Mouse (Mus musculus) kidney, postnatal 25 days (tissue): ENCODE measurements at regions not wholly inside any gene's neighbourhood (a gene's known extent, or its start where the extent isn't known, plus 50 kb on each side); places are given as distances from the start of the nearest gene placed in this dataset.
A peak's percentile ranks its signal among the peaks of the same experiment; 100 is the strongest.

Experiments
- DNase-seq, 2 experiments: peaks; one replicate each; pipeline ENCODE4 v3.0.0; 2021; ENCODE audit warnings: mixed read lengths in 2 of 2

DNA sequence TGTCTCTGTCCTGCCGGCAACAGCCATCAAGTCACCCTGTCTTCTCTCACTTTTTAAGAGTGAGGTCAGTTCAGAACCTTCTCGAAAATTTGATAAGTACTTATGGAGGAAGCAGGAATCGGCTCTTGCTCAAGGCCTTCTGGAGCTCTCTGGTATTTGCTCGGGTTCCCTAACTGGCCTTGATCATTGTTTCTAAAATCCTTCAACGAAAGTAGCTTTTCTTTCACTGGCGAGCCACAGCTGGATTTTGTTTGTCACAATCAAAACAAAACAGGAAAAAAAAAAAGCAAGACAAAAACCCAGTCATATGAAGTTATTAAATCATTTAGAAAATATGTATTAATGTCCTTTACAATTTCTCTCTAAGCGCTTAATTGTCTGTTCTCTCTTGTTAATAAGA lies 156.6 kb upstream of the Tex13c2 start:
- DNase-seq = no peak

DNA sequence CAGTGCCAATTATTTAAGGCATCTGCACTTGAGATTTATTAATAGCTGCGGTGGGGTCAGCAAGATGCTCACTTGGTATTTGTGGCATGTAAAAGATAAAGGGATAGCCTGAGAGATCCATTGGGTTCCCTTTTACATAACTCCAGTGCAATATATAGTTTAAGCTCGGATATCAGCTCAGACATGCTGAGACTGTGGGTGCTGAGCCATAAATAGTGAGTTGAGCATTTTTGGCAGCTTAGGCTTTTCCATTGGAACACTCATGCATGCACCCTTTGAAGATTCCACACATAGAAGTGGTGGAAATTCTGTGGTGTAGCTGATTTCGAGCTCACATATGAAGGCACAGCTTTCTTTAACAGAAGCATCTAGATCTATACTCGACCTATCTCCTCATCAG lies 155.9 kb upstream of the Tex13c2 start:
- no peak for DNase-seq

DNA sequence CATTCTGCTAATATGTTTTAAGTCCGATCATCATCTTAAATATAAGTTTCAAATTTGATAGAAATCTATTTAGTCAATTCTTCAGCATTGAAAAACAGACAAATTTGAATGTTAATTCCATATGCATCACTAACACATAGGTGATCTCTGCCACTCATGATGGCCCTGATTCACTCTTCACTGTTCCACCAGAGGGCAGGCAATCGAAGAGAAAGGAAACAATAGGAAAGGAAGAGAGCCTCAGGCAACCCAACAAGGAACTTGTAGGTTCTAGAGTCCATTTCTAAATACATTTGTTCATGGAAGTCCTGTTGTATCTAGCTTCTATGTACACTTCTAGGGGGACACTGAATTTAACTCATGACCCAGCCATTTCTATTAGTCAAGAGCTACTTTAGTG lies 154.7 kb upstream of the Tex13c2 start:
- DNase-seq = no peak

DNA sequence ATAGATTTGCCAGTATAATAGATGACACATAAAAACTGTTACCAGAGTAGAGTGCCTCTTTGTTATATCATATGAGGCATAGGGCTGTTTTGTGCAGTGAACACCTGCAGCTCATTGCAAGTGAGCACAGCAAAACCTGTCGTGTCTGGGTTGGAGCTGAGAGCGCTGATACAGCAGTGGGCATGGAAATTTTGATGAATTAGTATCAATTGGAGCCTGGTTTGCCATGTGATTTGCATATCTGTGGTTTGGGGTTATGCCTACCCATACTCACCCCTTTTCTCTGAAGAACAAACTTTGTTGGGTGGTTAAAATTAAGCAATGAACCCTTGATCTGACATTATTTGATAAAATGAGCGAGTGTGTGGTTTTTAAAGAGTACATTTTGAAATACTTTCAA lies 152.7 kb upstream of the Tex13c2 start:
- DNase-seq = no peak

DNA sequence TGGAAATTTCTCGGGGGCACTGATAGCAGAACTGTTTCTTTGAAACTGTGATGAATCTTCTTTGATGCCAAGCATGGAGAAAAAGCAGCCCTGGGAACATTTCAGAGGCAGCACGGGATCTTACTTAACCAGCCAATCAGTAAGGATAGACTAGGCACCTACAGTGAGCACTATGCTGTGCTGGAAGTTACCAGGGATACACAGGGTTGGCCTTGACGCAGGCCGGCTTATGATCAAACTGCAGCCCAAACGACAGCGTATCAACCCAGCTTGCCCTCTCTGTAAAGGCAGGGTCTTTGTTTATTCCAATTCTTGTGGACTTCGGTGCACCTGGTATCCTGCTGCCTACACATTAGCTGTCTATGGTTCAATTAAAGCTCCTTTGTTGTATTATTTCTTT lies 147.1 kb upstream of the Tex13c2 start:
- no peak for DNase-seq

DNA sequence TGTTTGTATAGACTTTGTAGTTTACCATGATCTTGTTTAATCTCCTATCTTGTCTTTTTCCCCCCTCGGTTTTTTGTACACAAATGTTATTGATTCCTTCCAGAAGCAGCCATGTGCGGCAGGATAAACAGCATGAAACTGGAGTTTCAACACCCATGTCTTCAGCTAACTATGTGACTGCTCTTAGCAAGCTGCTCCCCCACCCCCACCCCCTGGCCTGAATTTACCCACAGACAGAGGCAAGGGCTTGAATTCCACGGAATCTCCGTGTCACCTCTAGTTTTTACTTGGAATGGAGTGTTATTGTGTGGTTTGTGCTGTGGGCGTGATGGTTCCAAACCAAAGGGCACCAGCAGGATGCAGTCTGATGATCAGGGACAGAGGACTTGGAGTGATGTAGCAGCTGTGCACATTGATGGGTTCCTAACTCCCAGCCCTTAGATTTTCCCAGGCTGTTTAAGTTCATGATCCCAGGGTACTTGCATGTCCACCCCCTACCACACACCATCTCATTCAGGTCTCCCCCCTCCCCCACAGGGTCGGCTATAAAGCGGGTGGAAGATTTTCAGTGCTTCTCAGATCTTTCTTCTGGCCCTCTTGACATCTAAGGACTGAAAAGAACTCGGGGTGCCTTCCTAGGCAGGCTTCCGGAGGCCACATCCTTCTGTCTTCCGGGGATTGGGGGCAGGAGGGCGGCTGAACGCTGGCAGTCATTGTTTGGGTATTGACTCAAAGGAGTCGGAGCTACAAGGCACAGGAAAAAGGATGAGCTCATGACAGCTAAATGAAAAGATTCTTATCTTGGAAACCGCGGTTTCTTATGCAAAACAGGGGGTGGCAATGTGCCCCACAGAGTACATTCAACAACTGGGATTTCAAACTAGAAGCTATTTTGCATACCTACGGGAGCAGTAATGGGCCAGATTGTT lies 146.3 kb upstream of the Tex13c2 start:
- peak; percentile 12 to 57 for DNase-seq

DNA sequence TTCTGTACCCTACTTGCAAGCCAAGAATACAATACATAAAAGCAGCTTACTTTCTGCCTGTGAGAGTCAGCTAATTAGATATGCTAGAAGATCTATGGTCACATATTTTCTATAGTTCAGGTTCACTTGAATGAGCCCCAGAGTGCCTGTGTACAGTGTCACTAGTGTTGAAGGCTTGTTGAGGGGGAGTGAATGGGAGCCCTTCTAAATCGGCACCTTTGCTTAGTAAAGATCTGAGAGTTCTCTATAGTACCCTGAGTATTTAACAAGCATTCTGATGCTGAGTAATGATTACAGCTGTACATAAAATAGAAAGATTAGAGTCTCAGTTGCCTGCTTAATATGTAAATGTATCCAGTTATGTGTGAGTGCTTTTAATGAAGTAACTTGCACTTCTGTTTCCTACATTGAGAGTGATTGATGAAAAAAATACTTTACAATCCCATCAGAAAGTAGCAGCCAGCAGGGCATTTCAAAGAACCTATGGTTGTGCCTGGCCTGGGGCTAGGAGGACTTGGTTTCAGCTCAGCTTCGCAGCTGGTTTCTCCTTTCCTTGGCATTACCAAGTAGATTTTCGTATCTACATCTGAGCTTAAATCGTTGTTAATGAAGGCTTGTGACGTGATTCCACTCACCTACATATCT lies 136.8 kb upstream of the Tex13c2 start:
- no peak for DNase-seq

DNA sequence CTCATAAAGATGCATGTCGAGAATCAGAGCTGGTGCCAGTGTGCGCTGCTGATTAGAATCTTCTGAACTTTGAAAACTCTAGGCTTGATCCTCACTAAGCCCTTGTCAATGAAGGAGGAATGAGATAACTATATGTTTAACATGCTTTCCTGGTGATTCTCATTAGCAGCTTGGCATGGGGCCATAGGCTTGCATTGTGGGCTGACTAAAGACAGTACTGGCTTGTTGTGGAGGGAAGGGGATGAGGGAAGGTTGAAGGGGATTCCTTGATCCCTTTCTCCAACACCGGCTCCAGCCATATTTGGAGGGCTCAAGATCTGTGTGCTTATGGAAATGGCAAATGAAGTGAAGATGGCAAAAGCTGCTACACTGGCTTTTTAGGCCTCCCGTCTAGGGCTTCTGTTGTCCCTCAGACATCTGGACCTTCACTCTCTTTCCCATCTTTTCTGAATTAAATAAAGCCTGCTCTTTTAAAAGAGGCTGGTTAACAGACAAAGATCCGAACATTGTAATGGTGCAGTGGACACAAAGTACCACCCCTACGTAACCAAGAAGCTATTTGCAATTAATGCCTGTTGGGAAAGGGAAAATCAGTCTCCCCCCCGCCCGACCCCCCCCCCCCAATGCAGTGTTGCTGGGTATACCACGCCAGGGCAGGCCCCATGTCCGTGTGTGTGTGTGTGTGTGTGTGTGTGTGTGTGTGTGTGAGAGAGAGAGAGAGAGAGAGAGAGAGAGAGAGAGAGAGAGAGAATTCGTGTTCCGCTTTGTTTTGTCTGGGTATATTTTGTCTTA lies 129.9 kb upstream of the Tex13c2 start:
- DNase-seq = no peak

DNA sequence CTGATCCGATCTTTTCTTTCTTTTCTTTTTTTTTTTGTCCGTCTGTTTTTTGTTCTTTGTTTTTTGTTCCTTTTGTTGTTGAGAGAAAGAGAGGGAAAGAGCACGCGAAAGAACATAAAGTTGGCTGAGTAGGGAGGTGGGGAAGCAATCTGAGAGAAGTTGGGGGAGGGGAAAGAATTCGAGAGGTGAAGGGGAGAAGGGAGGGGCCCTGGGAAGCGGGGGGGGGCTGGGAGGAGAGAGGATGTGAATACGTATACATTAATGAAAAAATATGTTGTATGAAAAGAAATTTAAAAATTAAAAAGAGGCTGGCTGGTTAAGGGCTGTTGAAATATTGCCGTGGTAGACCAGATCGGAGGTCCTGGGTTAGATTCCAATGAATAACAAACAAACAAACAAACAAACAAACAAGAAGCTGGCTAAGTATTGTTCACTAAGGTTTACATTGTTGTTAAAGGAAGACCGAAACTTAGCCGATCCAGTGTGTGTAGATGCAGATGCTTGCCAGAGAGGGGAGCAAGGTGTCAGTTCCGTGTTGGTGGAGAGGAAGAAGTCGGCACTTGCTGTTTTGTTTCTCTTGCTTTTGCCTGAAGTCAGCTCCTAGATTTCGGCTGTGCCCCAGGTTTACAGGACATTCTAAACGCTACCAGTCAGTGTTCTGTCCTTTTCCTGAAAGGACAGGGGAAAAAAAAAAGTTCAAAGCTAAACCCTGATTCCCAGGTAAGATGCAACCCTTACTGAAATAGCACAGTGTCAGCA lies 129.1 kb upstream of the Tex13c2 start:
- DNase-seq = peak; percentile 5 to 35

DNA sequence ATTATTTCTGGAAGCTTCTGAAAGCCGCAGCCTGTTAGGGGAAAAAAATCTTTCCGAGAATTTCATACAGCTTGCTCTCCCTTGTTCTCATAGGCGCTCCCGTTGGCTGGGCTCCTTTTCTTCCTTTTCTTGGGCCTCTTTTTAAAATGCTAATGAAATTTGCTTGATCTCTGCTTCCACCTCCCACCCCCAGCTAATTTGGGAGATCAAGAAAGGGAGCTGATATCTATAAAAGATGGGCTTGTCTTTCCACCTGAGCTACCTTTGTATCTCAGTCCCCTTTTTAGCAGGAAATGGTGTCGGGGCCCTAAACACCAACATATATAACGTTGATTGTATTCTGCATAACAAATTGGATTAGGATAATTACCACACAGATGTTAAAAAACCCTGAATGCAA lies 128.5 kb upstream of the Tex13c2 start:
- DNase-seq = no peak

DNA sequence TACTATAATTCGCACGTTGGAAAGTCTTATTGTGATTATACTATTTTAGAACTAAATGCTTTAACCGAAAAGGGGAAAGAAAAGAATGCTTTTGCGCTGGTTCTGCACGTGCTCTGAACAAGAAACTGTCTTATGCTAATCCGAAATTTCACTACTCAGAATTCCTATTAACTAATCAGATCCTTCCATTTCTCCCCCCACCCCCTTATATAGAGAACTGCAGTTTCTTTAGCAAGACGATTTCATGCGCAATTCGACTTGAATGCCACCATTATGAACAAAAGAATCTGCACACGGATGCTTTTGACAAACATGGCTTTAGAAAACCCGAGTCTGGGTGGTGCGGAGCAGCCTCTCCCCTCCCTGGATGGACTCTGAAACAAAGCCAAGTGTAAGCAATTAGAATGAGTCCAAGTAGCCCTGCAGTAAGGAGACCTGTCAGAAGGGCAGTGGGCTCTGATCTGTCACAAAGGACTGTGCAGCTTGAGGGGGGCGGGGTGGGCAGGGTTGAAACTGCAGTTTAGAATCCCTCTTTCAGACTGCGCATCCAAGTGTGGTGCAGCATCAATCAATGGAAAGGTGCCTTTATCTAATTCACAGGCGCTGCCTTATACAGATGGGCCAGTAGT lies 128.0 kb upstream of the Tex13c2 start:
- no peak for DNase-seq

DNA sequence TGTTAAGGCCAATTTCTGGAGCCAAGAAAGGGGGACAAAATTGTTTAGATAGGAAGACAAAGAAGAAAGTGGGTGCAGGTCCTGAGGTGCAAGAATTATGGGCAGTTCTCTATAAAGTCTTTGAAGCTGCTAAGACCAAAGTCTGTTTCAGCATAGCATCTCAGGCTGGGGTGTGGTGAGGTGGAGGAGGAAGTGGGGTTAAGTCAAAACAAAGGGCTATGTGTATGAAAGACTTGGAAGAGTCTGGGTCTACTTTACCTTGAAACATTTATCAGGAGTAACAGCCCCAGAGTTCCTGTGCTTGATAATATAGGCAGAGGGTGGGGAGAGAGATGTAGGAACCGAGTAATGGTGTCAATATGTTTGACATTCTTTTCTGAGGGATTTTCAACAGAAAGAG lies 125.4 kb upstream of the Tex13c2 start:
- DNase-seq = no peak

DNA sequence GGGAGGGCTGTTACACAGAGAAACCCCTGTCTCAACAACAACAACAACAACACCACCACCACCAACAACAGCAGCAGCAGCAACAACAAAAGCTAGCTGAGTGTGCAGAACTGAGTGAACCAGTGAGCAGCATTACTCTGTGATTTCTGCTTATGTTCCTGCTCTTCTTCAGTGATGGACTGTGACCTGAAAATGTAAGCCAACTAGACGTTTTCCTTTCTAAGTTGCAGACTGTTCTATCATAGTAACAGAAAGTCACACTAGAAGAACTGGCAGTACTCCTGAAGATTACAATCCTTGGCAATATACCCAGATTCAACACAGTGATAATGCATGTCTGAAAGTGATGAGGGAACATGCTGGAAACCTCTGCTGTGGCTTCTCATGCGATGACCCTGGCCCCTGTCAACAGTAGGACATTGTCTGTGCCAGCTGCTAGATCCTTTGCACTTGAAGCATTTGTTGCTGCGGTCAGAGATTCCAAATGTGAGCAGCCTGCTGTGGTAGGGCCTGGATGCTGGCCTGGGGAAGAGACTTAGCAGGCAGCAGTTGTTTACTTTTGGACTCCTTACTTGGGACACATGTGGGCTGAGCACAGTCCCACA lies 115.6 kb upstream of the Tex13c2 start:
- DNase-seq = peak; percentile 5 to 57

DNA sequence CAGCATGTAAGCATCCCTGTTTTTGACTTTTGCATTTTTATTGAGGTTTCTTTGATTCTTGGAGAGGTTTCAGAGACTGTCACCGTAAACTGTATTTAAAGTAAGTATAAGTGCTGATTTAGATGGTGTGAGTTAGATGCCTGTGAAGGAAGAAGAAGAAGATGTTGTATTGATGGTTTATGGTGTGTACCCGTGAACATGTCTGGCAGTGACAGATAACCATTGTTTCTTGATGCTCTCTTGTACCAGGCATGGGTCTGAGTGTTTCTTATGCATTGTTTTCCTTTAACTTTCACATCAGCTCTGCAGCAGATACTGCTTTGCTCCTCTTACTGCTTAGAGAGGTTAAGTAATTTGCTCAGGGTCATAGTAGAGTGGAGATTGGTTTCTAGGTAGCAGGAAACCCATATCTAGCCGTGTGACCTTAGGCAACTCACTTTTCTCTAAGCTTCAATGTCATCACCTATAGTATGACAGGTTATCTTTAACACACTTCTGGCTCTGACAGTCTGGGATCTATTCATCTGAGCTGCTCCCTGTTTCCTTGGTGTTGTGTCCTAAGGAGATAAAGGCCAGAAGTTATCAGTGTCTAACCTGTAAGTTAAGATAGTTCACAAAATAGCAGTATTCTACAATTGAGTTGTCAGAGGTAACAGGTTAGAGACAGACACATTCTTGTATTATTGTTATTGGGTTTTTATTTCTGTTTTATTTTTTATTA lies 95.5 kb upstream of the Tex13c2 start:
- DNase-seq = no peak

DNA sequence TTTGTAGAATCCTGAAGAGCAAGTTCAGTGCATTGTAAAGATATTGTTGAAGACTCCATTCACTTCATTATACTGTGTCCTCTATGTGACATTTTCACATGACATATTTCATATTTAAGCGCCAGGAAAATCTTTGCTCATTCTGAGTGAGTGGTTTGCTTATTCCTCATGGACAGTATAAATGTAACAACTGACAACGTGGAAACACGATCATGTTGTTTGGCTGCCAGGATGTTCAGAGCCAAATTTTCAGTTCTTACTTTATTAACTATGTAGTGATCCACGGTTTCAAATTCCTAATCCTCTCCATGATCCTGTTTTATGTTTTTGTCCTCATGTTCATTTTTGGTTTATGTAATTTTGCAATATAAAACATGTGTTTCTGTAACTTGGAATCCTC lies 93.0 kb upstream of the Tex13c2 start:
- DNase-seq = no peak

DNA sequence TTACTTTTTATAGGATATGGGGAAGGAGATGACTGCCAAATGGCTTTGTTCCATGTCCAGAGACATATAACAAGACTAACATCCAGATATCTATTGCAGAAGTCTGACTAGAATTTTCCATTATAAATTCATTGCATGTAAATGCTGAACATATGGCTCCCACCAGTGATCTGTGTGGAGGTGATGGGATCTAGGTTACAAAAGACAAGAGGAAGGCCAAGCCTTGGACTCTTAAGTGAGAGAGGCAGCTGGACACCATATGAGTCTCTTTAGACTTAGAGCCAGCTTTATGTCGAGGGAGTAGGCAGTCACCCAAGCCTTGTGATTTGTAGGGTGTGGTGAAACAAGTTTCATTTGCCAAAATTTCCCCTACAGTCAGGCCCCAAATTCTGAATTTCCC lies 90.7 kb upstream of the Tex13c2 start:
- DNase-seq = no peak

DNA sequence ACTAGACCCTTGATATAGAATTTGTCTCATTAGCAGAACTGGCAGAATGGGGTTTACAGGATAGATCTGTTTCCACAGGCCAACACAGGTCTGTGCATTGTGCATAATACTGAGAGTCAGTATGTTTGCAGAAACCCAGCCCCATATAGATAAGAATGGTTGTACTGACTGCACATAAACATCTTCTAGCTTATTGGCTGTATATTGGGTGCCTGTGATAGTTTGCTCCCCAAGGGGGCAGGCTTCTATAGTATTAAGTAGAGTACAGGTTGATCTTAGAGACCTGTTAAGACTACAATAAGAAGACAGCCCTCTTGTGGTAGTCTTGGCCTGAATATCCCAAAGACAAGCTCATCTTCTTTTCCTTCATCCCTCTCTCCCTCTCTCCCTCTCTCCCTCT lies 90.1 kb upstream of the Tex13c2 start:
- no peak for DNase-seq

DNA sequence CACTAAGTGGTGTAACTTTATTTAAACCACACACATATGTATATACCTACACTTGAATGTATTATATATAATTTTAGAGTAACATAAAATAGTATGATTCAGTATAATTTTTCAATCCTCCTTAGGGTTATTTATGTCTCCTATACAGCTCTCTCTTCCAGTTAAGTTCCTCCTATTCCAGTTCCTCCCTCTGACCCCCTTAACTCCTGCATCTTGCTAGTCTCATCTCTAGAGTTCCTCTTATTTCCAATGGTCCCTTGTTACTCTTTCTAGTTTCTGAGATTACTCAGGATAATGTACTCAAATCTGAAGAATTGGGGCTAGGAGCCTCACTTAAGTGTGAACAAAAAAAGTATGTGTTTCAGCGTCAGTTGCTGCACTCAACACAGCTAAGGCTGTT lies 88.4 kb upstream of the Tex13c2 start:
- DNase-seq = no peak

DNA sequence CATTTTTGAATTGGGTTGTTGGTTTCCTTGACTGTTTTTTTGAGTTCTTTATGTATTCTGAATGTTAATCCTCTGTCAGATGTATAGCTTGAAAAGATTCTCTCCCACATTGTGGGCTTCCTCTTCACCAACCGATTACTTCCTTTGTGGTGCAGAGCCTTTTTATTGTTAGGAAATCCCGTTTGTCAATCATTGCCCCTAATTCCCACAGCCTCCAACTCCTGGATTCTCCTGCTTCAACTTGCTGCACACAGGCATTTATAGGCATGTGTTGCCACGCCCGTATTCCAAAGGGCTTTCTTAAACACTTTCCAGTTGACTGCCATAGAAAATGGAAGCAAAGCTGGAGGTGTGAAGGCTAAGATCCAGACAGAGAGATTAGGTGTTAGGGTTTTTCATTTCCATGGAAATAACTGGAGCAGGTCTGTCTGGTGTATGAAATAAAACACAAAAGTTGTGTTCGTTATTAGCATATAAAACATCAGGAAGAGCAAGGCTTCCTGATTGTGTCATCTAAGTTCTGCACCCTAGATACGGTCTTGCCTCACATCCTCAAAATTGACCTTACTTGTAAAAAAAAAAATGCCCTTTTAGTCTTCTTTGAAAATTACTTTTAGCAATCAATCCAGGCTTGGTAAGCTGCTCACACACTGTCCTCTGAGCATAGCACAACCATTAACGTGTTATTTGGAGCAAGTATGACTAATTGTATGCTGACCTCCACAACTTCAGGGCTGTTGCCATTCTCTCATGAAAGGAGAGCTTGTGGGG lies 87.7 kb upstream of the Tex13c2 start:
- no peak for DNase-seq

DNA sequence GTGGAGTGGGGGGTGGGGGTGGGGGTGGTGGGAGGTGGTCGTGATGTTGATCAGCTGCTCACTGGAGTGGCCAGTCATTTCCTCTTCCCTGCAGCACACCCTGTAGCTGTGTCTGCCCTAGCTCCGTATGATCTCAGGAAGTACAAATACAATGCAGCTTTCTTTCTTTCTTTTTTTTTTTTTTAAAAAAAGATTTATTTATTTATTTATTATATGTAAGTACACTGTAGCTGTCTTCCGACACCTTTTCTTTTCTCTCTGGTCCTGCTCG lies 87.2 kb upstream of the Tex13c2 start:
- no peak for DNase-seq
